Mouse (Mus musculus) liver, adult 2 months (tissue): Measurements from ENCODE around the gene Zzz3.

Experiments used
- CTCF ChIP-seq: fragments of 200-500 bp; IDR thresholded peaks from 2 replicates; pipeline ENCODE4 v1.5.1; 2011; ENCODE audit warnings: low read depth, low read length, control low read depth
- POLR2A ChIP-seq: fragments of 200-500 bp; IDR thresholded peaks from 2 replicates; pipeline ENCODE4 v1.6.1; 2011; ENCODE audit warnings: low read length, control low read depth; ENCODE audit not compliant: insufficient read depth; ENCODE audit errors: extremely low read depth

DNA sequence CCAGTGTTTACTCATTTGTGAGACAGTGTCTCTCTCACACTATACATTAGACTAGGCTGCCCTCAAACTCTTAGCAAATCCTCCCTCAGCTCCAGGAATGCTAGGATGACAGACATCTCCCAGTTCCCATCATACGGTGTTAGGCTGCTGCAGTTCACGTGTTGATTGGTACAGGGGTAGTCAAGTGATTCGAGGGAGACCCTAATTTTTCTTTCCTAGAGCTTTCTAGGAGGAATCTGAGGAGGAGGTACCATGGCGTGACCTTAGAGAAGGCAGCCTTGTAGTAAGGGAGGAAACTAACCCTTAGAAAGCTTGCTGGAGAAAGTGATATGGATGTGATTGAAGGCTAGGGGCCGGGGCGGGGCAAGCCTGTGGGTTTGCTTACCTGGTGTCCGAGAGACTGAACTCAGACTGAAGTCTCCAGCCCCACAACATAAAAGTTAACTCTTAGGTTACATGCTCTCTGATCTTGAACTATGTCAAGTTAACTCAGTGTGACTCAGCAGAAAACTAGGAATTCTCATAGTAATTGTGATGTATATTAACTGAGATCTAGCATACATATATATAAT lies 15.8 kb downstream of the Zzz3 start:
- no peak for TF ChIP-seq POLR2A
- no peak for TF ChIP-seq CTCF
